Mouse (Mus musculus) heart, embryonic 14.5 days (tissue): Measurements from ENCODE around the gene Ccdc51. TPM values are rescaled to one million over a fixed set of nuclear protein-coding genes. Genes with fewer than 3 reads are reported as not detected.

Experiments used
- ATAC-seq: fragments of 200-750 bp; cut with Nextera tagmentation; 2 replicates; pipeline ENCODE4 v1.8.0; 2017; ENCODE audit warnings: low read depth, moderate TSS enrichment; ENCODE audit not compliant: insufficient number of reproducible peaks, insufficient read depth, low FRiP score
- H3K27ac ChIP-seq, 2 experiments: fragments of 200-500 bp in 1 of 2; fragments of 300-500 bp in 1 of 2; sonication (generic) in 1 of 2; replicated peaks in 1 of 2; 2 replicates each; pipeline ENCODE4 v1.5.1; 2012 to 2014; ENCODE audit warnings: low read depth in 2 of 2, low read length in 2 of 2, control low read depth in 1 of 2, mild to moderate bottlenecking in 1 of 2, mixed read lengths in 1 of 2; ENCODE audit not compliant: control insufficient read depth in 1 of 2, insufficient read depth in 1 of 2
- H3K27me3 ChIP-seq: fragments of 300-500 bp; sonication (generic); 2 replicates; pipeline ENCODE4 v1.6.1; 2014; ENCODE audit warnings: mild to moderate bottlenecking, low read length, control low read depth; ENCODE audit not compliant: control insufficient read depth, insufficient read depth
- H3K36me3 ChIP-seq: fragments of 300-500 bp; sonication (generic); 2 replicates; pipeline ENCODE4 v1.6.1; 2014; ENCODE audit warnings: mild to moderate bottlenecking, control low read depth, low read length, mixed read lengths; ENCODE audit not compliant: control insufficient read depth, insufficient read depth
- H3K4me1 ChIP-seq, 2 experiments: fragments of 200-500 bp in 1 of 2; fragments of 300-500 bp in 1 of 2; sonication (generic) in 1 of 2; 2 replicates each; pipeline ENCODE4 v1.6.1; 2012 to 2014; ENCODE audit warnings: low read length in 2 of 2, control low read depth in 1 of 2, mixed read lengths in 1 of 2; ENCODE audit not compliant: control insufficient read depth in 2 of 2, insufficient read depth in 2 of 2
- H3K4me2 ChIP-seq: fragments of 300-500 bp; sonication (generic); 2 replicates; pipeline ENCODE4 v1.6.1; 2014; ENCODE audit warnings: mild to moderate bottlenecking, low read length
- H3K4me3 ChIP-seq, 2 experiments: fragments of 200-500 bp in 1 of 2; fragments of 300-500 bp in 1 of 2; sonication (generic) in 1 of 2; 2 replicates each; pipeline ENCODE4 v1.5.1; 2012 to 2014; ENCODE audit warnings: low read length in 2 of 2, mild to moderate bottlenecking in 2 of 2, control low read depth in 1 of 2, low read depth in 1 of 2, moderate library complexity in 1 of 2; ENCODE audit not compliant: control insufficient read depth in 1 of 2, insufficient read depth in 1 of 2
- H3K9ac ChIP-seq: fragments of 300-500 bp; sonication (generic); 2 replicates; pipeline ENCODE4 v1.6.1; 2014; ENCODE audit warnings: mild to moderate bottlenecking, low read length
- H3K9me3 ChIP-seq: fragments of 300-500 bp; sonication (generic); 2 replicates; pipeline ENCODE4 v1.6.1; 2016; ENCODE audit warnings: low read length, control low read depth; ENCODE audit not compliant: control insufficient read depth
- WGBS: fragments of 180-500 bp; shearing (Covaris S2); extraction: QIAGEN DNeasy Blood & Tissue Kit; methylation state at CpG from one replicate; pipeline ENCODE4 v1.1.7; 2014; 5-methylcytosine and 5-hydroxymethylcytosine counted together
- polyA plus RNA-seq: library from polyadenylated mRNA; unstranded; fragments of >200 nt; fragmentation: Nextera tagmentation; extraction: Ambion mirVana; gene quantifications from 2 replicates; pipeline ENCODE4 v1.2.1, GENCODE M21; 2014

Gene Ccdc51
- polyA plus RNA-seq, 1 experiment from 2014 or later = 13.9 TPM

DNA sequence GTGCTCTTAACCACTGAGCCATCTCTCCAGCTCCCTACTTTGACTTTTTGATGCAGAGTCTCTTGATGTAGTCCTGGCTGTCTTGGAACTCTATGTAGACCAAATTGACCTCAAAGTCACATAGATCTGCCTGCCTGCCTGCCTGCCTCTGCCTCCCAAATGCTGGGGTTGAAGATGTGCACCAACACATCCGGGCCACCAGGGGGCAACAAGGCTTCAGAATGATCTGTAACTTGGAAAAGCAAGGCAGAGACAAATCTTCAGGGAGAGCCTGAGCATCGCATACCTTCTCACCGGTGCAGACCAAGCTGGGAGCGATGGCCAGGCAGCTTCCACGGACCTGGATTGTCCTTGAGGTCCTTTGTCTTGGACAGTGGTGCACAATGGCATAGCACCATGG lies 36.0 kb upstream of the Ccdc51 start:
- 33% methylated on average over 5 of the region's 5 CpGs for WGBS
- ATAC-seq = no peak
- H3K9me3 ChIP-seq = no peaks in the 10 kb centered on the region

DNA sequence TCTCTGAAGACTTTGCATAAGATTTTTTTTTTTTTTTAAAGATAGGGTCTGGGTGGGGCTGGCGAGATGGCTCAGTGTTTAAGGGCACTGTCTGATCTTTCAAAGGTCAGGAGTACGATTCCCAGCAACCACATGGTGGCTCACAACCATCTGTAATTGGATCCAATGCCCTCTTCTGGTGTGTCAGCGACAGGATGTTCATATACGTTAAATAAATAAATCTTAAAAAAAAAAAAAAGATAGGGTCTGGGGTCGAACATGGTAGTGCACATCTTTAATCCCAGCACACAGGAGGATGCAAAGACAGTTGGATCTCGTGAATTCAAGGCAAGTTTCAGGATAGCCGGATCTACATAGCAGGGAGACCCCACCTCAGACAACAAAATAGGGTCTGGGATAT lies 33.0 kb upstream of the Ccdc51 start:
- Histone ChIP-seq H3K4me3 (no peak overlapping the region), H3K4me2 (no peak overlapping the region), H3K27me3 (no peaks in the 10 kb centered on the region), H3K27ac (no peak overlapping the region), H3K9me3 (no peaks in the 10 kb centered on the region), H3K4me1 (peaks cover under 1 to 1% of the 10 kb centered on the region in 2 experiments; a peak in 3 of 4 replicates), H3K36me3 (peaks cover 43% of the 10 kb centered on the region), H3K9ac (no peak overlapping the region)
- WGBS = 74% methylated on average over 7 of the region's 7 CpGs
- ATAC-seq = no peak

More for the DNA sequence above, 36.0 kb upstream of the Ccdc51 start:
- peaks cover 2 to 6% of the 10 kb centered on the region in 2 experiments for H3K4me1 ChIP-seq
- H3K27me3 ChIP-seq = no peaks in the 10 kb centered on the region
- H3K36me3 ChIP-seq = peaks cover 29% of the 10 kb centered on the region
- H3K9ac ChIP-seq = no peak overlapping the region
- H3K27ac ChIP-seq = no peak overlapping the region
- no peak overlapping the region for H3K4me3 ChIP-seq
- no peak overlapping the region for H3K4me2 ChIP-seq

DNA sequence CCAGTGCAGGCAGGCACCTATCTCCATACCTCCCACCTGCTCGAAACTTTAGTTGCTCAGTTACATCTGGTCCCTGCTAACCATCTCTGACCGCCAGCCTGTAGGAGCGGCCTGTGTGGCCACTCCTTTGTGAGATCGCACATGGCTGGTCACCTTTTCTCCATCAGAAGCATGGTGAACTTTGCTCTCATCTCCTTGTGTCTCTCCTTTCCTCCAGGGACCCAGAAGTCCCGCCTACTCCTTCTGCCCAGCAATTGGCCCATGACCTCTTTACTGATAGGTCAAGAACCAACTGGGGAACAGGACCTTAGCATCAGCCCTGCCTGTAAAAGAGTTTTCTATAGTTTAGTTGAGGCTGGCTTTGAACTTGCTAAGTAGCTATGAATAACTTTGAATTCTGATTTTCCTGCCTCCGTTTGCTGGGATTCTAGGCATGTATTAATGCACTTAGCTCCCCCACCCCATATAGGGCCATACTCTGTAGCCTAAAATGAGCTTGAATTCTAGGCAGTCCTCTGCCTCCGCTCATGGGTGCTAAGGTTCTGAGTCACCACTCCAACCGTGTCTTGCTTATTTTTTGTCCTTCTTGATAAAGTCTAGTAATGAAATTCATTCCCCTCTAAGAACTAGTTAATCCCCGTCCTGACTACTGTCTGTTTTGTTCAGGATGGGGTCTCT lies 32.2 kb upstream of the Ccdc51 start:
- ATAC-seq = no peak
- H3K4me1 ChIP-seq = peaks cover 5 to 6% of the 10 kb centered on the region in 2 experiments
- H3K27me3 ChIP-seq = no peaks in the 10 kb centered on the region
- H3K36me3 ChIP-seq = peaks cover 41% of the 10 kb centered on the region
- H3K27ac ChIP-seq = no peak overlapping the region
- H3K9me3 ChIP-seq = no peaks in the 10 kb centered on the region
- no peak overlapping the region for H3K4me3 ChIP-seq
- 84% methylated on average over 9 of the region's 9 CpGs for WGBS
- no peak overlapping the region for H3K4me2 ChIP-seq
- H3K9ac ChIP-seq = no peak overlapping the region

DNA sequence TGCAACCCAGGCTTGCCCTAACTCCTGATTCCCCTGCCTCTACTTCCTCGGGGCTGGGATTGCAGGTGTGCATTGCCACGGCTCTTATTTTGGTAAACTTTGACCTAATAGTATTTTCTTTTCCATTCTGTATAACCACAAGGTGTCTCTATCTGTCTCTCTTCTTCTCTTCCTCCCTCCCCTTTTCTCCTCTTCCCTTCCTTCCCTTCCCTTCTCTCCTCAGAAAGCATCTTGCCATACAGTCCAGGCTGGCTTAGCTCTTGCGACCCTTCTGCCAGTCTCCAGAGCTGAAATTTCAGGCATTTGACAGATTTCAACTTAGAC lies 31.7 kb upstream of the Ccdc51 start:
- no peak overlapping the region for H3K27ac ChIP-seq
- no peak overlapping the region for H3K4me2 ChIP-seq
- ATAC-seq = no peak
- H3K4me1 ChIP-seq = peaks cover 8 to 11% of the 10 kb centered on the region in 2 experiments
- H3K4me3 ChIP-seq = no peak overlapping the region
- WGBS = 75% methylated on average over 3 of the region's 3 CpGs
- H3K9me3 ChIP-seq = no peaks in the 10 kb centered on the region
- H3K27me3 ChIP-seq = no peaks in the 10 kb centered on the region
- H3K36me3 ChIP-seq = peaks cover 41% of the 10 kb centered on the region
- no peak overlapping the region for H3K9ac ChIP-seq

DNA sequence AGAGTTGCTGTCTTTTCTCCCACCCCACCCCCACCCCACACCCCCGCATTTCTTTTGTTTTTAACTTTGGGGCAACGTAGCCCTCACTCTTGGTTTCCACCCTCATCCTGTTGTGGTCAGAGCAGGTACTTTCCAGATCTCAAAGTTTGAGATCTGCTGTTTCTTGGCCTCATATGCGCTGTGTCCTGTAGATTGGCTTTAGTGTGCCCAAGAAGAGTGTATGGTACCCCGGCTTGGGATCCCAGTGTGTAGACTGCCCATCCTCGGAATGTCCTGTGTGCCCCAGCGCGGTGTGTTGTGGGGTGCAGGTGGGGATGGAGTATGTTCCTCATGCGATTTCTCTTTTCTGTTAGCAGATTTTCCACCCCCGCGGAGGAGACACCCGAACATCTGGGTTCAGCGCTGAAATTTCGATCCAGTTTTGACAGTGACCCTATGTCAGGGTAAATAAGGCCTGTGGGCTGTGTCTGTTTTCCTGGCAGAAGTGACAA lies 31.2 kb upstream of the Ccdc51 start:
- ATAC-seq = no peak
- WGBS = 84% methylated on average over 13 of the region's 13 CpGs
- Histone ChIP-seq H3K9me3 (no peaks in the 10 kb centered on the region), H3K9ac (no peak overlapping the region), H3K27me3 (no peaks in the 10 kb centered on the region), H3K27ac (no peak overlapping the region), H3K4me3 (no peak overlapping the region), H3K4me2 (no peak overlapping the region), H3K36me3 (peaks cover 45% of the 10 kb centered on the region), H3K4me1 (peaks cover 8 to 12% of the 10 kb centered on the region in 2 experiments)

DNA sequence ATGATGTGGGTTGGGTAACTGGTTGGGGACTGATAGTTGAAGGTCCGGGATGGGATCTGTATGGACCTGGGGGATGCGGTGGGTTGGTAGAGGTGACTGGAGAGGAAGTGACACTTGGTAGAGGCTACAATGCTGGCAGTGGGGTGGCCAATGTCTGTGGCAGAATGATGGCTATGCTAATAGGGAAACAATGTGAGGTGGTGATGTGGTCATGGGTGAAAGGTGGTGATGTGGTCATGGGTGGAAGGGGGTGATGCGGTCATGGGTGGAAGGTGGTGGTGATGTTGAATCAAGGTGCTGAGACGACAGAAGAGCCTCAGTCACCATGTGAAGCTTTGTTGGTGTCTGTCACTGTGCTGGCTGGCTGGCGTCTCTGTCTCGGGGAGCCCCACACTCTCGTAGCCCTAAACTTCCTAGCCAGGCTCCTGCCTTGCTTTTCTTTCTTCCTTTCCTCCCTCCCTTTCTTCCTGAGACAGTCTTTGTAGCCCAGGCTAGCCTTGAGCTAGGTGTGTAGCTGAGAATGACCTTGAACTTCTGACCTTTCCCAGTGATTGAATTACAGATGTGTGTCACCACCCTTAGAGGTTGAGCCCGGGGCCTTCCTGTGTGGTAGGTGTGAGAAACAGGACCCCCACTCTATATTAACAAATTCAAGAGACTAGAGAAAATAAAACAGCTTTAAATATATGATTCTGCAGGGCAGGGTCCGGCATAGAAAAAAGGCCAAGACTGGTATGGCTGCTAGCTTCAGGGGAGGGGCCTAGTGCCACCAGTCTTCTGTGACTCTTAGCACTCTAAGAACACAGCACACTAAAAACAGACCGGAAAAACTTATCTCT lies 30.4 kb upstream of the Ccdc51 start:
- WGBS = 86% methylated on average over 10 of the region's 10 CpGs

DNA sequence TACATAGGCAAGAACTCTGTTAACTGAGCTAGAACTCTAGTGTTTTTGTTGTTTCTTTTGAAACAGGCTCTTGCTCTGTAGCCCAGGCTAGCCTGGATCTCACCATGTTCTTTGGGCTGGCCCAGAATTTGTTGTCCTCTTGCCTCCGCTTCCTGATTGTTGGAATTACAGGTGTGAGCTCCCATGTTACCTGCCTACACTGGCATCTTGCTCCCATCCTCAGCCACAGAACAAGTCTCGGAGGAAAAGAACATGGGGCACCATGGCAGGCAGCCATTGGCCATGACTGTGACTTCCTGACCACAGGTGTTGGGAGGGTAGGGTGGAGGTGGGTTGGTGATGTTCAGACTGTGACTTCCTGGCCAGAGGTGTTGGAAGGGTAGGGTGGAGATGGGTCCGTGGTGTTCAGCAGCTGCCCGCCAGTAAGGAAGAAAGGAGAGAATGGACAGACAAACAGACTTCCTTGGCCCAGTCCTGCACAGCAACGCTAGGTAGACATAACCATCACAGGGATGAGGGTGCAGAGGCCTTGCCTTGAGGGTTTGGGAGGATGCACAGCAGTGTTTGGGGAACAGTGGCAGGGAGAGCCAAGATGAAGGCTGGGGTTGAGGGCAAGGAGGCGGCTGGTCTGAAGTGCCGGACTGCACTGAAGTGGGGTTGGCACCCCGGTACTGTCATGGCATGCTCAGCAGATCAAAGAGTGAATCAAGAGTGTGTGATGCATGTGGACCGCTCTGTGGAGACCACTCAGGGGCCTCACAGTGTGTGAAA lies 29.6 kb upstream of the Ccdc51 start:
- H3K9ac ChIP-seq = no peak overlapping the region
- peaks cover 62% of the 10 kb centered on the region for H3K36me3 ChIP-seq
- no peak overlapping the region for H3K27ac ChIP-seq
- no peaks in the 10 kb centered on the region for H3K9me3 ChIP-seq
- peaks cover 8 to 12% of the 10 kb centered on the region in 2 experiments for H3K4me1 ChIP-seq
- H3K4me3 ChIP-seq = no peak overlapping the region
- WGBS = 90% methylated on average over 9 of the region's 9 CpGs
- H3K4me2 ChIP-seq = no peak overlapping the region
- no peak for ATAC-seq
- no peaks in the 10 kb centered on the region for H3K27me3 ChIP-seq

More for the DNA sequence above, 30.4 kb upstream of the Ccdc51 start:
- ATAC-seq = no peak
- Histone ChIP-seq H3K27ac (no peak overlapping the region), H3K4me3 (no peak overlapping the region), H3K4me1 (peaks cover 8 to 12% of the 10 kb centered on the region in 2 experiments), H3K4me2 (no peak overlapping the region), H3K27me3 (no peaks in the 10 kb centered on the region), H3K36me3 (peaks cover 54% of the 10 kb centered on the region), H3K9me3 (no peaks in the 10 kb centered on the region), H3K9ac (no peak overlapping the region)
